Mouse (Mus musculus) megakaryocyte, adult 5-6 weeks (primary cell): Measurements from ENCODE around the gene Lin7c. TPM values are rescaled to one million over a fixed set of nuclear protein-coding genes. Genes with fewer than 3 reads are reported as not detected.
"Not testable (repeated sequence)": the region's sequence is repeated elsewhere in the genome, so short reads cannot be mapped to it uniquely, and the experiment has no call there.

Experiments used
- ATAC-seq: 2 replicates; pipeline ENCODE4 v1.8.0; 2016; ENCODE audit warnings: mild to moderate bottlenecking, inconsistent platforms; ENCODE audit not compliant: poor library complexity, severe bottlenecking
- total RNA-seq, 2 experiments: library from RNA; stranded (forward) in 1 of 2; stranded (reverse) in 1 of 2; fragments of 153-499, 151-499 nt in 1 of 2; fragments of 221-1000, 200-1000 nt in 1 of 2; gene quantifications; 2 replicates each; pipeline versions ENCODE4 v1.2.3 to v1.2.4; 2015 to 2017

Gene Lin7c
- 48.7 and 52.2 TPM in 2 replicates for total RNA-seq (2015)
- total RNA-seq (2017): 92.1 and 97.8 TPM in 2 replicates

DNA sequence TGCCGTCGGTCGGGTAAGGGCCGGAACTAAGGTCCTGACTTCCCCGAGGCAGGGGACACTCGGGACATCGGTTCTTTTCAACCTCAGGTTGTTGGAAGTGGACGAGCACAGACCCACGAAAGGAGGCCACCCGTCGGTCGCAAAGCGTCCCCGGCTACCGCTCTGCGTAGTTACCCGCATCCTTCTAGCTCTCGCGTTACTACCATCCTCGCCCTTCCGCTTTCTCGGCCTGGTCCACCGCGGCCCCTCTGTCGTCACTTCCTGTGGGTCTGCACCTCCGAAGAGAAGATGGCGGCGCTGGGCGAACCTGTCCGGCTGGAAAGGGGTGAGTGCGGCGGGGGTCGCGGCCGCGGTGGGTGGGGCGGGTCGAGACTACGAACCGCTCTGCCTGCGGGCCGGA lies at the start of gene Lin7c:
TSS of gene Lin7c (plus strand) at position 257 of the 400 bp plus-strand sequence.
- peak; percentile 95 for ATAC-seq

GRCm38 (mm10) chr2:109846401-109846800 lies 44.3 kb upstream of the Lin7c start:
- no peak for ATAC-seq

- no peak for ATAC-seq
These were observed 42.3 kb upstream of the Lin7c start for GRCm38 (mm10) chr2:109848305-109848704.

GRCm38 (mm10) chr2:109848715-109849114 lies 41.9 kb upstream of the Lin7c start:
- no peak for ATAC-seq

DNA sequence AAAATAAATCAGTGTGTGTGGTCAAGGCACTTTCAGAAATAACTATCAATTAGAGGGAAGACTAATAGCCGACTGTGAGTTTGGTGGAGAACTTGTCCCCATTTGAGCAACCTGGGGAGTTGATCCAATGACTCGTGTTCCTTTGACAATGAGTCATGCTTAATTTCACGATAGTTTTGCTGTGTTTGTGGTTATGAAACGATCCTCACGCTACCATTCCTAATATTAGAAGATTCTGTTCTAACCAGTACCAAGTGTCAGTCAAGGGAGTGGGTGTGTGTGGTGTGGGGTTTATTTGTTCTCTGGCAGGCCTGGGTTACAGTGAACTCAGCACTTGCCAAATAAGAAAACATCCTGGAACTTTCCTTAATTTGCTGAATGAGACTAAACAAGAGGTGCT lies 35.1 kb upstream of the Lin7c start:
- no peak for ATAC-seq

DNA sequence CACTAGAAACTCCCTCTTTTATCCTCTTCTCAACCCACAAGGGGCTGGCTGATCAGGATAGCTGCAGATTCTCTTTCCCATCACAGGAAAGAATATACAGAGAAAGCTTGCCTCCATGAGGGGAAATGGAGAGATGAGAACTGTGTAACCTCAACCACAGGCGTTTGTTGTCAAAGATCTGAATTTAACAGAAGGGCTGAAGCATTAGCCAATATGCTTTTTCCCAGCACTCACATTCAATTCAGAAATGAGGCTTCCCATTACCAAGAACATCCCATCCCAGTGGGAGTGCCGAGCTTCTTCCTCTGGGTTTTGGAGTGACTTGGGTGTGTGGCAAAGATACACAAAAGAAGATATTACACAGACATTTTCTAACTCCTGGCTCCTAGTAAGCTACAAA lies 31.0 kb upstream of the Lin7c start:
- no peak for ATAC-seq

DNA sequence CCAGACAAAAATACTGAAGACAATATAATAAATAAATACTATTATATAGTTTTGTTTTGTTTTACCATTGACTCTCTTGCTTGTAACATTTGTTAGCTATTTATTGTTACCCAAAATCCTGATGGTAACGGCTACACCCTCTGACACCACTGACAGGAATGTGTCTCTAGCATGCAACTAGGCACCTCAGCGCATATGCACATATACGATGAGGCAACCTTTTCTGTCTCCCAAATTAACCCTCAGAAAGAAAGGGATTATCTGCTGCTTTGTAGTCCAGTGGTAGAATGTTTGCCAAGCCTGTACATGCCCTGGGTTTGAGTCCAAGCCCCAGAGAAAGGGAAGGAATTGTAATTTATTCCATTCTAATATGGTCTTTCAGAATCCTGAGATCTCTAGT lies 29.8 kb upstream of the Lin7c start:
- ATAC-seq: no peak

GRCm38 (mm10) chr2:109879429-109879828 lies 11.2 kb upstream of the Lin7c start:
- ATAC-seq: not testable (repeated sequence)

DNA sequence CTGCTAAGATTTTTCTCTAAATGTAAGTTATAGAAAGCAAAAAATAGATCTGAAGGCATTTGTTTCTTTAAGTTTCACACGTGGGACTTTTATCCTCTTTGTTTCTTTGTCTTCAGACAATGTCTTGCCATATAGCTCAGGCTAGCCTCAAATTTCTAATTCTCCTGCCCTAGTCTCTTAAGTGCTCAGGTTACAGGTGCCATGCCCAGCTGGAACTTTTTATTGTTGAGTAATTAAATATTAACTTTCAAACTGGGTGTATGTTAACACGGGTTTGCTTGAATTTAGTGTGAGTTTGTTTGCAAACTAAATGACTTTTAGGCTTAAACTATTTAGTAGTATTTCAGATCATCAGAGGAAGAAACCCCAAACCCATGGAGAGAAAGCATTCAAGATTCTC lies 9.5 kb upstream of the Lin7c start:
- ATAC-seq: no peak

DNA sequence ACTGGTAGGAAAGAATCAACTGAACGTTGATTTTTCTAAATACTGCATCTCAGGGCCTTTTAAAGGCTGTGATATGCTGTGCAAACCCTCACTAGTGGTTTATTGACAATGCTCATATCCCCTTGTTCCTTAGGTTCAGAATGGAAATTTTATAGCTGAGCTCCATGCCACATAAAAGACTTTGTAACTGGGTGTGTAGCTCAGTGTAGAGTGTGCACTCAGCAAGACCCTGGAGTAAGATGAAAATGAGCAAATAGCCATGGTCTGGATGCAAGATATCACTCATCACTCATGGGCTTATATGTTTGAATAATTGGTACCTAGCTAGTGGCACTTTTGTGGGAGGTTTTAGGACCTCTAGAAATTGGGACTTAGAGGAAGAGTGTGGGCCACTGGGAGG lies 9.0 kb upstream of the Lin7c start:
- ATAC-seq: no peak

GRCm38 (mm10) chr2:109884106-109884505 lies 6.5 kb upstream of the Lin7c start:
- ATAC-seq: no peak

DNA sequence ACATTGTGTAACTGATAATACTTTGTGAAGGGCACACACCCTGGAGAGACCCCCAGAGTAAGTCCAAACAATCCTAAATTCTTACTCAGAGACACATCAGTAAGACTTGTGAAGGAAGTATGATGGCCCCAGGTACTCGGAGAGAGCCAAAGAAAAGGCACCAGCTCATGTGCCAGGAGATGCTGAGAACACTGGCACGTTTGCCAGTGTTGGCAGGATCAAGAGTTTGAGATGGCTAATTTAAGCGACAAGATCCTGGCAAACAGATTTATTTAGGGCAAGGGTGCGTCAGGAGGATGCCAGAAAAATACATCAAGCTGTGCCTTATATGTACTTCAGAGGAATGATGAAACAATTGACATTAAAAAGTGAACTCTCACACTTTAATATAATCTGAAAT lies 6.1 kb upstream of the Lin7c start:
- ATAC-seq: no peak

DNA sequence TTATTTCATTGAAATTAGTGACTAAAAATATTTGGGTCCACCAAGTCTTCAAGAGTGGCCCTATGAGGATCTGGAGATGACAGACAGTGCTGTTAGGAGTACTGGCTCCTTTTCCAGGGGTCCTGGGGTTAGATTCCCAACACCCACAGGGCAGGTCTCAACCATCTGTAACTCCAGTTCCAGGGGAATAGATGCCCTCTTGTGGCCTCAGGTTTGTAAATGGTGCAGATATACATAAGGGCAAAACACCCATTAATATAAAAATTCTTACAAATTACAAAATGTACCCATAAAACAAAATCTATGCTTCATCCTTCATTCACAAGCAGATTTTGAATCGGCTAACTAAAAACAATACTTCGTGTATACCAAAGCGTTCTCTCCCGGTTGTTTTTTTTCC lies 585 bp upstream of the Lin7c start:
- no peak for ATAC-seq

DNA sequence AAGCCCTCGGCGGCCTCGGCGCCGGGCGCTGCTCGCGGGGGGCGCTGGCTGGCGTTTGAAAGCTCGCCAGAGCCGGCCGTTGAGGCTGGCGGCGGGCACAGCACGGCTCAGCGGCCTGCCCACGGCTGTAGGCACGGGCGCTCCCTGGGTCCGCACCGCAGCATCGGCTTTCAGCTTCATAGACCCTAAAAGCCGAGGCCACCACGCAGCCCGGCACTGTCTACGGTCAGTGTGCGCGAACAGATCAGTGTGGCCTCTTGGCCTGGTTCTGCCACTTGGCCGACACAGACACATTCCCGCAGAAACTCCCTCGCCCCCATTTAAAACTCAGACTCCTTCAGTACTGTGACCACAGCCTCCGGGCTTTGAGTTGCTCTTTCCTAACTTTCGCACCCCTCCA lies 378 bp downstream of the Lin7c start:
- peak; percentile 38 for ATAC-seq

GRCm38 (mm10) chr2:109891471-109891870 lies 818 bp downstream of the Lin7c start:
- ATAC-seq: no peak

GRCm38 (mm10) chr2:109896311-109896710 lies 5.7 kb downstream of the Lin7c start:
- peak; percentile 56 for ATAC-seq

DNA sequence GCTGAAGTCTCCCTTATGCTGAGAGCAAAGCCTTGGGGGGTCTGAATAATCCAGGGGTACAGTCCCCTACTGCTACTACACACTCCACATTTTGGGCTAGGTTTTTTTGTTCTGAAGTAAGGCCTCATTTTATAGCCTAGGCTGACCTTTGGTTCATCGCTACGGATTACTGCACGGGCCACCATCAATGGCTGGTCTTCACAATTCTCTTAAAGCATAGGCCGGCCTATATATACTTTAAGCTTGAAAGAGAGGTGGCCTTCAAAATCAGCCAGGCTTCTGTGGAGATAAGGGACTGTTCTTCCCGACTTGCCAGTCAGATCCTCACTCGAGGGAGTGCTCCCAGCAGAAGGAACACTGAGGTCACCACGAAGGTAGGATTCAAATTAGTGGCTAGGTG lies 12.2 kb downstream of the Lin7c start:
- no peak for ATAC-seq

DNA sequence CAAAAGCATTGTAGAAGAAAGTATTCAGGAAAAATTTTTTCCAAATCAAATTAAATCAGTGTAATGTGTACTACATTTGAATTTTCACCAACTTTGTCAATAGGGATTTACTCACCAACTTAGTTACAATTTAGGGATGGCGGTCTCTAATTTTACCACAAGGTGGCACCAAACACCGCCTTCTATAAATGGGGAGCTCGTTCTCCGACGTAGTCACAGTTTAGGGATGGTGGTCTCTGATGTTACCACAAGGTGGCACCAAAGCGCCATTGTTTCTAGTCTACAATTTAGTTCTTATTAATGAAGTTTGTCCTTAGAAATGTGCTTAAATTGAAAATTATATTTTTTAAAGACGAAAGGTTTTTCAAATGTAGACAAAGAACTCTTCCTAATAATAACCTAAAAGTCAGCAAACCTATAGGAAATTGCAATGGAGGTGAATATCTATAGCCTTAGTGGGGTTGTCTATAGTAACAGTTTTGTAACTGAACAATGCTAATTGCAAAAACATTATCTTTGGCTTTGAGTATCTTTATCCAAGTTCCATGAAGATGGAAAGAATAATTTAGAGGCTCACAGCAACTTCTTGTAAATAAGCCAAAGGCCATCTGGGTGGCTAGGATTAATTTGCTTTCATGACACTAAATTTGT lies 13.6 kb downstream of the Lin7c start:
- ATAC-seq: peak; percentile 100

- no peak for ATAC-seq
These were observed 18.5 kb downstream of the Lin7c start for GRCm38 (mm10) chr2:109909122-109909521.

GRCm38 (mm10) chr2:109912216-109912615 lies 21.6 kb downstream of the Lin7c start:
- ATAC-seq: no peak

GRCm38 (mm10) chr2:109912766-109913165 lies 22.1 kb downstream of the Lin7c start:
- no peak for ATAC-seq

GRCm38 (mm10) chr2:109913241-109913640 lies 22.6 kb downstream of the Lin7c start:
- no peak for ATAC-seq

DNA sequence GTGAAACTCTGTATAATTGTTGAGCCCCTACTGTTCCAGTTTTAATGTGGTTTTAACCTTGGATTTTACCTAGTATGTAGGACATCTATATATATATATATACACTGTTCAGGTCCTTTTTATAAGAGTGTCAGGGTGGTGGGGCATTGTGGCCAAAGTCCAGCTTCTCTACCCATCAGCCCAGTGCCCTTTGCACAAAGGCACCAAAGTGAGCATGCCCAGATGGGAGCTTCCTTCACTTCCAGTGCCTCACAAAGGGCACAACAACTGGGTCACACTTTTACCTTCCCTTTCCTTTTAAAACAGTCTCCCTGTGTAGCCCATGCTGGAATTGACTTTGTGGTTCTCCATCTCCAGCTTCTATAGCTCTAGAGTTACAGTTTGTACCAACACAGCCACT lies 23.9 kb downstream of the Lin7c start:
- no peak for ATAC-seq
